Mouse (Mus musculus): Measurements from ENCODE around the gene Chchd1.
"Not testable (repeated sequence)": the region's sequence is repeated elsewhere in the genome, so short reads cannot be mapped to it uniquely, and the experiment has no call there.

Gene Chchd1

GRCm38 (mm10) chr14:20686576-20686975, 16.2 kb upstream of the Chchd1 start:
- no peak for DNase-seq (ENCODE audit: inconsistent age in 2 of 2, low spot score in 1 of 2)

GRCm38 (mm10) chr14:20689009-20689408, 13.8 kb upstream of the Chchd1 start:
- DNase-seq (ENCODE audit: inconsistent age in 2 of 2, low spot score in 1 of 2), result no peak

- no peak for DNase-seq (ENCODE audit: inconsistent age in 2 of 2, low spot score in 1 of 2)
These were observed 11.0 kb upstream of the Chchd1 start for GRCm38 (mm10) chr14:20691772-20692171.

- peak in 1 of 2 experiments; percentile 48 for DNase-seq (ENCODE audit: inconsistent age in 2 of 2, low spot score in 1 of 2)
These were observed 9.2 kb upstream of the Chchd1 start for GRCm38 (mm10) chr14:20693589-20694101.

GRCm38 (mm10) chr14:20694185-20694883, 8.5 kb upstream of the Chchd1 start:
- DNase-seq (ENCODE audit: inconsistent age in 2 of 2, low spot score in 1 of 2), result peak in 1 of 2 experiments; percentile 57

GRCm38 (mm10) chr14:20694884-20695760, 7.7 kb upstream of the Chchd1 start, which contains the start of gene Fut11:
Gene Fut11, plus strand, starts transcription at chr14:20694968.
- DNase-seq (ENCODE audit: inconsistent age in 2 of 2, low spot score in 1 of 2), result peak; percentile 93 to 96

GRCm38 (mm10) chr14:20695761-20696520, 6.9 kb upstream of the Chchd1 start:
- DNase-seq (ENCODE audit: inconsistent age in 2 of 2, low spot score in 1 of 2), result peak; percentile 45 to 73

GRCm38 (mm10) chr14:20696986-20697385, 5.8 kb upstream of the Chchd1 start:
- peak; percentile 33 to 74 for DNase-seq (ENCODE audit: inconsistent age in 2 of 2, low spot score in 1 of 2)

- DNase-seq (ENCODE audit: inconsistent age in 2 of 2, low spot score in 1 of 2), result no peak
These were observed 4.3 kb upstream of the Chchd1 start for GRCm38 (mm10) chr14:20698515-20698914.

- DNase-seq (ENCODE audit: inconsistent age in 2 of 2, low spot score in 1 of 2), result no peak
These were observed 2.4 kb upstream of the Chchd1 start for GRCm38 (mm10) chr14:20700362-20700761.

- DNase-seq (ENCODE audit: inconsistent age in 2 of 2, low spot score in 1 of 2), result no peak
These were observed 1.3 kb upstream of the Chchd1 start for GRCm38 (mm10) chr14:20701554-20701953.

GRCm38 (mm10) chr14:20702096-20702740, 588 bp upstream of the Chchd1 start:
- DNase-seq (ENCODE audit: inconsistent age in 2 of 2, low spot score in 1 of 2), result no peak

- DNase-seq (ENCODE audit: inconsistent age in 2 of 2, low spot score in 1 of 2), result not testable (repeated sequence)
These were observed 655 bp downstream of the Chchd1 start for GRCm38 (mm10) chr14:20703461-20703860.

- DNase-seq (ENCODE audit: inconsistent age in 2 of 2, low spot score in 1 of 2), result peak; percentile 93 to 98
These were observed 4.7 kb downstream of the Chchd1 start, which contains the start of gene Zswim8 for GRCm38 (mm10) chr14:20707201-20708190. Gene Zswim8, plus strand, starts transcription at chr14:20707552.

GRCm38 (mm10) chr14:20708239-20708638, 5.4 kb downstream of the Chchd1 start:
- DNase-seq (ENCODE audit: inconsistent age in 2 of 2, low spot score in 1 of 2), result peak in 1 of 2 experiments; percentile 55

- no peak for DNase-seq (ENCODE audit: inconsistent age in 2 of 2, low spot score in 1 of 2)
These were observed 11.0 kb downstream of the Chchd1 start for GRCm38 (mm10) chr14:20713832-20714231.

GRCm38 (mm10) chr14:20718443-20718842, 15.6 kb downstream of the Chchd1 start:
- no peak for DNase-seq (ENCODE audit: inconsistent age in 2 of 2, low spot score in 1 of 2)

- DNase-seq (ENCODE audit: inconsistent age in 2 of 2, low spot score in 1 of 2), result no peak
These were observed 17.0 kb downstream of the Chchd1 start for GRCm38 (mm10) chr14:20719767-20720166.

GRCm38 (mm10) chr14:20721371-20721770, 18.6 kb downstream of the Chchd1 start:
- DNase-seq (ENCODE audit: inconsistent age in 2 of 2, low spot score in 1 of 2), result no peak
